Mouse (Mus musculus) G1E (cell line): ENCODE results near the gene Gtf2f1. TPM values are rescaled to one million over a fixed set of nuclear protein-coding genes. Genes with fewer than 3 reads are reported as not detected.

Source experiments
- ATAC-seq: 2 replicates; pipeline ENCODE4 v1.8.0; 2016; ENCODE audit warnings: mild to moderate bottlenecking; ENCODE audit not compliant: insufficient number of reproducible peaks, poor library complexity, low FRiP score, severe bottlenecking; ENCODE audit errors: extremely low read depth
- DNase-seq: peaks from one replicate; pipeline ENCODE4 v3.0.0; 2012; ENCODE audit warnings: low spot score
- H3K27me3 ChIP-seq: 2 replicates; pipeline ENCODE4 v1.6.1; 2012; ENCODE audit warnings: mild to moderate bottlenecking, low read length, inconsistent platforms; ENCODE audit not compliant: insufficient read depth
- H3K36me3 ChIP-seq: replicated peaks from 2 replicates; pipeline ENCODE3; 2012; ENCODE audit warnings: mild to moderate bottlenecking, inconsistent platforms
- H3K4me1 ChIP-seq: 2 replicates; pipeline ENCODE4 v1.6.1; 2012; ENCODE audit warnings: low read depth, low read length, inconsistent platforms, mixed read lengths; ENCODE audit not compliant: insufficient read depth
- H3K4me3 ChIP-seq: 2 replicates; pipeline ENCODE4 v1.5.1; 2012; ENCODE audit warnings: low read depth, mild to moderate bottlenecking, inconsistent platforms, low read length, moderate library complexity, mixed read lengths
- H3K9me3 ChIP-seq: replicated peaks from 2 replicates; pipeline ENCODE4 v1.6.1; 2012; ENCODE audit warnings: inconsistent platforms
- CTCF ChIP-seq: IDR thresholded peaks from 2 replicates; pipeline ENCODE4 v1.5.1; 2012; ENCODE audit warnings: low read depth, low read length, inconsistent platforms, mixed read lengths
- GATA1 ChIP-seq: IDR thresholded peaks from 2 replicates; pipeline ENCODE4 v1.6.1; 2012; ENCODE audit warnings: borderline replicate concordance, low read length, inconsistent platforms, mixed read lengths
- GATA2 ChIP-seq: IDR thresholded peaks from 2 replicates; pipeline ENCODE4 v1.6.1; 2012; ENCODE audit warnings: low read depth, low read length, inconsistent platforms, borderline replicate concordance
- POLR2AphosphoS5 ChIP-seq: IDR thresholded peaks from 2 replicates; pipeline ENCODE4 v1.6.1; 2012; ENCODE audit warnings: low read depth, low read length, inconsistent platforms; ENCODE audit not compliant: insufficient replicate concordance
- TAL1 ChIP-seq: conservative IDR thresholded peaks from 2 replicates; pipeline ENCODE4 v1.6.1; 2012; ENCODE audit warnings: low read depth, low read length, inconsistent platforms, mixed read lengths
- polyA plus RNA-seq: library from polyadenylated mRNA; stranded (reverse); fragments of >175 nt; gene quantifications from 2 replicates; pipeline ENCODE4 v1.2.3, GENCODE M21; 2012
- total RNA-seq, 2 experiments: library from RNA; stranded (forward) in 1 of 2; stranded (reverse) in 1 of 2; fragments of 200-1000 nt in 1 of 2; fragments of >200 nt in 1 of 2; fragmentation: Nextera tagmentation in 1 of 2; gene quantifications; 2 replicates each; pipeline ENCODE4 v1.2.3; 2014 to 2017

Gene Gtf2f1
- total and polyA plus RNA-seq, 3 experiments, result 102 to 145 (median 113) TPM

DNA sequence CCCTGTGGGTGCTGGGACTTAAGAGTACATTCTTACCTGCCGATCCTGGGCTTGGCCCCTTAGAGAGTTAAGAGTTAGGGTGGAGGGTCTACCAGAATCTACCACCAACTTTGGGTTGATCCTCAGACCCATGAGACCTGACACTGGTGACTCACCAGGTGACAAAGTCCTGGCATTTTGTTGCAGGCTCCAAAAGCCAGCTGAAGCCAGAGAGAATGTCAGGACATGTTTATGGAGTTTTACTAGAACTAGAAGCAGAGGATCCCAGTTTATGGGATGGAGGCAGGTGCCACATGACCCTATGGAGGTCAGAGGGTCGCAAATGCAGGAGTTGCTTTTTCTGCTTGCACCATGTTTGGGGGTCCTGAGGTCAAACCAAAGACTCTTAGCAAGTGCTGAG is 14.6 kb downstream of the Gtf2f1 start:
- Histone ChIP-seq H3K36me3 (peaks cover 86% of the 10 kb centered on the region), H3K4me1 (peaks cover 47% of the 10 kb centered on the region), H3K9me3 (peaks cover 3% of the 10 kb centered on the region; the same call in 1 of the 2 replicates), H3K27me3 (no peaks in the 10 kb centered on the region), H3K4me3 (no peak overlapping the region)
- DNase-seq (no peak), ATAC-seq (no peak)
- TF ChIP-seq TAL1 (no peak), POLR2AphosphoS5 (no peak), CTCF (no peak), GATA1 (no peak), GATA2 (no peak)

DNA sequence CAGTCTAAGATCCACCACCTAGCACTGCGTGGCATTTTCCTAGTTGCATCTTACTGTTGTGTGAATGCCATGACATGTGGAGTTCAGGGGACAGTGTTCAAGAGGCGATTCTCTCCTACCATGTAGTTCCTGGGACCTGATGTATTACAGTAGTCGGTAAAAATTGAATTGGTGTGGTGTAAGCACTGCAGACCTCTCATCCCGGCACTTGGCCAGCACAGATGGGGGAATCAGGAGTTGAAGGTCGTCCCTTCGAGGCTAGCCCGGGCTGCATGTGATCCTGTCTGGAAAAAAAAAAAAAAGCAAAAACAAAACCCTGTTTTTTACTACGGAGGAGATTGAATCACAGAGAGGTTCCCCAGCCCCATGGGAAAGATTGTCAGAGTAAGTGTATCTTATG is 16.0 kb downstream of the Gtf2f1 start:
- H3K27me3 ChIP-seq, result no peaks in the 10 kb centered on the region
- H3K4me1 ChIP-seq, result peaks cover 49% of the 10 kb centered on the region
- H3K36me3 ChIP-seq, result peaks cover 77% of the 10 kb centered on the region
- H3K9me3 ChIP-seq, result peaks cover 3% of the 10 kb centered on the region; the same call in 1 of the 2 replicates
- no peak overlapping the region for H3K4me3 ChIP-seq
- ATAC-seq, result no peak
- no peak for DNase-seq
- TF ChIP-seq GATA1 (no peak), POLR2AphosphoS5 (no peak), TAL1 (no peak), GATA2 (no peak)

DNA sequence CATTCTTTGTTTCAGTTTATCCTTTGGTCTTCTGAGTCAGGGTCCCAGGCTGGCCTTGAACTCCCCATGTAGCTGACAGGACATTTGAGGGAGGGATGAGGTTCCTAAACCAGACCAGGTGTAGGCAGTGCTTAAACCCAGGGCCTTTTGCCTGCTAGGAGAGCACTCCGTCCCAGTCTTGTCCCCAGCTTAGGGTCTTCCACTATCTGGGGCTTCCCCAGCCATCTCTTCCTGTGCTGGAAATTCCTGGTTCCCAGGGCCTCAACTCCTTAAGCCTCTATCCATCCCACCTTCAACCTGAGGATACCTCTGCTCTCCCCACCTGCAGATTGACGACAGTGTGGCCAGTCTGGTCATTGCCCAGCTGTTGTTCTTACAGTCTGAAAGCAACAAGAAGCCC is 20.1 kb downstream of the Gtf2f1 start:
- DNase-seq (no peak), ATAC-seq (no peak)
- peaks cover 40% of the 10 kb centered on the region for H3K4me1 ChIP-seq
- H3K36me3 ChIP-seq, result peaks cover 49% of the 10 kb centered on the region
- H3K4me3 ChIP-seq, result peak overlapping the region; percentile 97
- peaks cover 11% of the 10 kb centered on the region for H3K27me3 ChIP-seq
- TF ChIP-seq CTCF (no peak), GATA1 (no peak), POLR2AphosphoS5 (no peak), TAL1 (no peak), GATA2 (no peak)
- H3K9me3 ChIP-seq, result no peaks in the 10 kb centered on the region

DNA sequence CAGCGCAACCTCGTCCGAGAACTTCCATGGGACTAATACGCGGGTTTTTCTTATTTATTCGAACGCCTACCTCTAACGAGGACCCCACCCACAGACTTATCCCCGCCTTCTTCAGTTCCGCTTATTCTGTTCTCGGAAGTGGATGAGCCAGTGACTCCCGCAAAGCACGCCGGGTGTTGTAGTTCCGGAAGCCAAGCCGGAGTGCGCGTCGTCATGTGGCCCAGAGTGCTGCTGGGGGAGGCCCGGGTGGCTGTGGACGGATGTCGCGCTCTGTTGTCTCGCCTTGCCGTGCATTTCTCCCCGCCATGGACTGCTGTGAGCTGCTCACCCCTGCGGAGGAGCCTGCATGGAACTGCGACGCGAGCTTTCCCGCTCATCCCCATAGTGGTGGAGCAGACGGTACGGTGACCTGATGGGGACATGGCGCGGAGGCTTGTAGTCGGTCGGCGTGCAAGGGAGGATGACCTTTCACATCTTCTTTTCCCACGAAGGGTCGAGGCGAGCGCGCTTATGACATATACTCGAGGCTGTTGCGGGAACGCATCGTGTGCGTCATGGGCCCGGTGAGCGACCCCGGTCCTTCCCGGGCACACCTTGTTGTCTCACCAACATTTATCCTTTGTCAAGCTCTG is 20.9 kb downstream of the Gtf2f1 start, which contains the start of gene Clpp:
Gene Clpp, plus strand, starts transcription at position 191 of the 632 bp plus-strand sequence.
- H3K4me1 ChIP-seq, result peaks cover 38% of the 10 kb centered on the region
- peaks cover 15% of the 10 kb centered on the region for H3K27me3 ChIP-seq
- DNase-seq (peak; percentile 88), ATAC-seq (peak; percentile 91)
- TF ChIP-seq POLR2AphosphoS5, result 0 out of 2 replicates have a peak, but pooled peaks have one; percentile 42
- no peak for TF ChIP-seq GATA2
- peak within 1 kb of the TSS; percentile 97 for H3K4me3 ChIP-seq
- no peaks in the 10 kb centered on the region for H3K9me3 ChIP-seq
- peaks cover 41% of the 10 kb centered on the region for H3K36me3 ChIP-seq

DNA sequence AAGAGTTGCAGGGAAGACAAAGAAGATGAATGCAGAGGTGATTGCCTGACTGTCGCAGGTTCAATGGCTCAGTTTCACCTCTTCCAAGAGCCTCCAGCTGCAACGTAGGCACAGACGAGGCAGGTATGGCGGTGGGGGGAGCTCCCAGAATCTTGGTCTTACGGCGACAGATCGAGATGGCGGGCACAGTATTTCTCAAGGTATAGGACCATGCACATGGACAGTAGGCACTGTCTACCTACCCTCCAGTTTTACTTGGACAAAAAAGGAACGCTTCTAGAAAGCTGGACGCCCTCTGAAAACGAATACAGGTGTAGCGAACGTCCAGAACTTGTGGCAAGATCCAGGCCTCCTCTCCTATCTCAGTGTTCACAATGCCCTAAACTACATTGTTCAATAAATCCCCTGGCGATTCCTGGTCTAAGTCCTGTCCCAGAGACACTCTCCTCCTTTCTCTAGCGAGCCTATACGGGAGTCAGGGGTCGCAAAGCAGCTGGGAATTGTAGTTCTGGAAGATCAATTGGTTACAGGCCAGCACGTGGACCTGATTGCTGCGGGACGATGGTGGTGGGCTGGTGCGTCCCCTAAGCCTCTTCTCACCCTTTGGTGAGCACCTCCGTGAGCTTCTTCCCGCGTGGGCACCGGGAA is 21.5 kb downstream of the Gtf2f1 start:
- Histone ChIP-seq H3K36me3 (peaks cover 35% of the 10 kb centered on the region), H3K4me3 (peak overlapping the region; percentile 97), H3K27me3 (peaks cover 18% of the 10 kb centered on the region), H3K4me1 (peaks cover 38% of the 10 kb centered on the region), H3K9me3 (no peaks in the 10 kb centered on the region)
- no peak for TF ChIP-seq TAL1
- no peak for TF ChIP-seq GATA2
- TF ChIP-seq POLR2AphosphoS5, result no peak
- no peak for TF ChIP-seq GATA1
- TF ChIP-seq CTCF, result no peak
- ATAC-seq (peak; percentile 84), DNase-seq (peak; percentile 70)

DNA sequence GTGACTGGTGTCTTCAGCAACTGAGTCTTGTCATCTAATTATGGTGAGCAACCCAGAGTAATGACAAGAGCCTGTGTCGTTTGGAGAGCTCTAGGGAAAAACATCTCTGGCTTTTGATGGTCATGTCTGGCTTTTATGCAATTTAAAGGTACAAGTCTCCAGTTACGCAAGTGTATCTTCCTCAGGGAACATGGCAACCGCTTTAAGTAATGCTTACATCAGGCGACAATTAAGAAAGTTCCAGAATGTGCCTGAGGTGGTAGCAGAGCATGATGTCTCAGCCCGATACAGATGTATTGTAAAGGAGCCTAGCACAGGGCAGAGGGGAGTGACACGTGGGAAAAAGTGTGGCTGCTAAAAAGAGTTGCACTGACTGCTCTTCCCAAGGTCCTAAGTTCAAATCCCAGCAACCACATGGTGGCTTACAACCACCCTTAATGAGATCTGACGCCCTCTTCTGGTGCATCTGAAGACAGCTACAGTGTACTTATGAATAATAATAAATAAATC is 22.1 kb downstream of the Gtf2f1 start:
- H3K4me1 ChIP-seq, result peaks cover 38% of the 10 kb centered on the region
- no peaks in the 10 kb centered on the region for H3K9me3 ChIP-seq
- ATAC-seq (no peak), DNase-seq (no peak)
- TF ChIP-seq GATA2 (no peak), CTCF (no peak), GATA1 (no peak), TAL1 (no peak), POLR2AphosphoS5 (no peak)
- H3K27me3 ChIP-seq, result peaks cover 18% of the 10 kb centered on the region
- H3K36me3 ChIP-seq, result peaks cover 29% of the 10 kb centered on the region
- H3K4me3 ChIP-seq, result no peak overlapping the region; the same call in 1 of the 2 replicates

DNA sequence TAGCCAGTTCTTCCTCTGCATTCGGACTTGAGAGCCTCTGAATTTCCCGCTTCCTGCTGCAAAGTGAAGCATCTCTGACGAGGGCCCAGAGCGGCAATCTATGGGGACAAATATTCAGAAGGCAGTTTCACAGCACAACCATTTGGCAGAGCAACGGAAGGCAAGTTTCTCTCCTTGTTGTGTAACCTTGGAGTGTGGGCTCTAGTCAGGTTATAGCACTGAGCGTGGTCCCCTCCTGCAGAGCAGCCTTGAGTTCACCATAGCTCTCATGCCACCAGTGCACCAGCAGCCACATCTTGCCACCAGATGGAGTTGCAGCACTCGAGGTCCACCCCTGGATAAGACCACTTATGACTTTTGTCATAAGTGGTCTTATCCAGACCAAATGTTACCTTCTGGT is 22.6 kb downstream of the Gtf2f1 start:
- ATAC-seq (no peak), DNase-seq (no peak)
- Histone ChIP-seq H3K4me1 (peaks cover 34% of the 10 kb centered on the region), H3K4me3 (no peak overlapping the region), H3K9me3 (no peaks in the 10 kb centered on the region), H3K27me3 (peaks cover 18% of the 10 kb centered on the region), H3K36me3 (peaks cover 23% of the 10 kb centered on the region)
- TF ChIP-seq CTCF (no peak), GATA1 (no peak), TAL1 (no peak), GATA2 (no peak), POLR2AphosphoS5 (no peak)
